Mouse (Mus musculus) leukemia stem cell, adult 10-12 weeks (primary cell): ENCODE data around the gene Lce6a. TPM values are rescaled to one million over a fixed set of nuclear protein-coding genes. Genes with fewer than 3 reads are reported as not detected.

ENCODE experiments used
- polyA plus RNA-seq: library from polyadenylated mRNA; stranded (reverse); fragments of >175 nt; gene quantifications from 2 replicates; pipeline ENCODE4 v1.2.3, GENCODE M21; 2012; ENCODE audit warnings: low replicate concordance

Gene Lce6a
- not detected in 2 replicates for polyA plus RNA-seq

GRCm38 (mm10) chr3:92621560-92621959 lies at the start of gene Lce6a:
Lce6a (minus strand) TSS chr3:92621660.

GRCm38 (mm10) chr3:92670215-92670614 lies 48.8 kb upstream of the Lce6a start, which contains the start of gene Lce1a2:
Lce1a2 (minus strand) TSS chr3:92670315.

GRCm38 (mm10) chr3:92656826-92657225 lies 35.4 kb upstream of the Lce6a start, which contains the start of gene Lce1b:
Lce1b (minus strand) TSS chr3:92656926.

GRCm38 (mm10) chr3:92648207-92648606 lies 26.7 kb upstream of the Lce6a start, which contains the start of gene Lce1a1:
Lce1a1 (minus strand) TSS chr3:92648307.

GRCm38 (mm10) chr3:92607392-92607791 lies 14.1 kb downstream of the Lce6a start, which contains the start of gene 2210017I01Rik:
2210017I01Rik (minus strand) TSS chr3:92607492.

GRCm38 (mm10) chr3:92588858-92589257 lies 32.6 kb downstream of the Lce6a start, which contains the start of gene Smcp:
Smcp (minus strand) TSS chr3:92588997.

GRCm38 (mm10) chr3:92573449-92574041 lies 47.9 kb downstream of the Lce6a start, which contains the start of gene Ivl:
Ivl (minus strand) TSS chr3:92573735.

Other genes with a start within 250 kb of the Lce6a start
- gene Sprr2h, start 236.0 kb downstream of the Lce6a start, polyA plus RNA-seq = not detected in 2 replicates
- gene Sprr2i, start 213.7 kb downstream of the Lce6a start, polyA plus RNA-seq = not detected in 2 replicates
- not detected in 2 replicates for gene Sprr2j-ps, start 203.6 kb downstream of the Lce6a start, polyA plus RNA-seq
- gene Gm9774, start 192.2 kb downstream of the Lce6a start, polyA plus RNA-seq = 16.3 and 26.7 TPM in 2 replicates
- not detected in 2 replicates for gene Sprr2k, start 189.1 kb downstream of the Lce6a start, polyA plus RNA-seq
- not detected in 2 replicates for gene Sprr1b, start 182.9 kb downstream of the Lce6a start, polyA plus RNA-seq
- not detected in 2 replicates for gene Sprr3, start 162.9 kb downstream of the Lce6a start, polyA plus RNA-seq
- gene Sprr1a, start 135.8 kb downstream of the Lce6a start, polyA plus RNA-seq = not detected in 2 replicates
- gene Sprr4, start 121.2 kb downstream of the Lce6a start, polyA plus RNA-seq = not detected in 2 replicates
- not detected in 2 replicates for gene 2310046K23Rik, start 87.1 kb downstream of the Lce6a start, polyA plus RNA-seq
- not detected in 2 replicates for gene Ivl, start 47.9 kb downstream of the Lce6a start, polyA plus RNA-seq
- gene Smcp, start 32.7 kb downstream of the Lce6a start, polyA plus RNA-seq = not detected in 2 replicates
- not detected in 2 replicates for gene 2210017I01Rik, start 14.2 kb downstream of the Lce6a start, polyA plus RNA-seq
- gene Lce1a1, start 26.6 kb upstream of the Lce6a start, polyA plus RNA-seq = not detected in 2 replicates
- not detected in 2 replicates for gene Lce1b, start 35.3 kb upstream of the Lce6a start, polyA plus RNA-seq
- not detected in 2 replicates for gene Lce1a2, start 48.7 kb upstream of the Lce6a start, polyA plus RNA-seq
- gene Lce1c, start 57.6 kb upstream of the Lce6a start, polyA plus RNA-seq = not detected in 2 replicates
- gene Lce1d, start 65.5 kb upstream of the Lce6a start, polyA plus RNA-seq = not detected in 2 replicates
- gene Lce1e, start 87.4 kb upstream of the Lce6a start, polyA plus RNA-seq = not detected in 2 replicates
- gene Lce1f, start 98.7 kb upstream of the Lce6a start, polyA plus RNA-seq = not detected in 2 replicates
- gene Gm38119, start 117.4 kb upstream of the Lce6a start, polyA plus RNA-seq = not detected in 2 replicates
- not detected in 2 replicates for gene Lce1g, start 130.7 kb upstream of the Lce6a start, polyA plus RNA-seq
- not detected in 2 replicates for gene Lce1h, start 143.4 kb upstream of the Lce6a start, polyA plus RNA-seq
- gene Lce1i, start 157.2 kb upstream of the Lce6a start, polyA plus RNA-seq = not detected in 2 replicates
- gene Lce1j, start 168.9 kb upstream of the Lce6a start, polyA plus RNA-seq = not detected in 2 replicates
- not detected in 2 replicates for gene Lce1k, start 186.2 kb upstream of the Lce6a start, polyA plus RNA-seq
- not detected in 2 replicates for gene Kprp, start 205.6 kb upstream of the Lce6a start, polyA plus RNA-seq
- gene Lce1l, start 229.6 kb upstream of the Lce6a start, polyA plus RNA-seq = not detected in 2 replicates
- not detected in 2 replicates for gene 2310050C09Rik, start 248.6 kb upstream of the Lce6a start, polyA plus RNA-seq